Mouse (Mus musculus): Measurements from ENCODE around the gene Ndufa13.

DNA sequence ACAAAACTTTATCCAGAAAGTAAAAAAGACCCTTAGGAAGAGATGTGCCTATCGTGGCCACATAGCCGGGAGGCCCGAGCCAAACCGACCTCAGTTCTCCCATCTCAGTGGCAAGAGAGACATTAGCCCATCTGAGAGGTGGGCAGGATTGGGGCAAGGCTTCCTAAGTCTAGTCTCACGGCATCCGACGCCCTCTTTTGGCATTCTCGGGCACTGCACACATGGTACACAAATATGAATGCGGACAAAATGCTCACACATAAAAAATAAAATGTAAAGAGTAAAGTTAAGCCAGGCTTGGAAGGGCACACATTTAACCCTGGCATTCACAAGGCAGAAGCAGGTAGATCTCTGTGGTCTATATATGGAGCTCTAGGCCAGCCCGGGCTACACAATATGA lies 48.5 kb downstream of the Ndufa13 start:
- TF ChIP-seq CTCF (IDR thresholded peaks at IDR 0.05; ENCODE audit: extremely low read depth, insufficient read depth, low read length) (no peak), POLR2A (IDR thresholded peaks at IDR 0.05; ENCODE audit: extremely low read depth, insufficient read depth, low read length) (no peak)
